Mouse (Mus musculus): ENCODE results near the gene Gm17267. TPM values are rescaled to one million over a fixed set of nuclear protein-coding genes. Genes with fewer than 3 reads are reported as not detected.
"Not testable (repeated sequence)": the region's sequence is repeated elsewhere in the genome, so short reads cannot be mapped to it uniquely, and the experiment has no call there.

The Gm17267 gene
- polyA plus RNA-seq (2015; fragmentation: Nextera tagmentation; extraction: Ambion mirVana) = not detected in 2 replicates

- DNase-seq (ENCODE audit: low spot score) = not testable (repeated sequence)
These were observed at the start of gene Gm17267 for GRCm38 (mm10) chrX:126017257-126017656. TSS of gene Gm17267 (plus strand) at chrX:126017557.
